Mouse (Mus musculus) hindbrain, embryonic 12.5 days (tissue): ENCODE data around the gene Ppp1r12b. TPM values are rescaled to one million over a fixed set of nuclear protein-coding genes. Genes with fewer than 3 reads are reported as not detected.

ENCODE experiments used
- ATAC-seq: fragments of 200-750 bp; cut with Nextera tagmentation; 2 replicates; pipeline ENCODE4 v1.8.0; 2017; ENCODE audit warnings: moderate TSS enrichment; ENCODE audit not compliant: low FRiP score
- H3K27ac ChIP-seq: fragments of 300-500 bp; sonication (generic); 2 replicates; pipeline ENCODE4 v1.5.1; 2016; ENCODE audit warnings: mild to moderate bottlenecking
- H3K27me3 ChIP-seq: fragments of 300-500 bp; sonication (generic); 2 replicates; pipeline ENCODE4 v1.6.1; 2016; ENCODE audit warnings: mild to moderate bottlenecking
- H3K36me3 ChIP-seq: fragments of 300-500 bp; sonication (generic); 2 replicates; pipeline ENCODE4 v1.6.1; 2016; ENCODE audit warnings: mild to moderate bottlenecking
- H3K4me1 ChIP-seq: fragments of 300-500 bp; sonication (generic); 2 replicates; pipeline ENCODE4 v1.6.1; 2016
- H3K4me2 ChIP-seq: fragments of 300-500 bp; sonication (generic); replicated peaks from 2 replicates; pipeline ENCODE4 v1.6.1; 2016; ENCODE audit warnings: mild to moderate bottlenecking
- H3K4me3 ChIP-seq: fragments of 300-500 bp; sonication (generic); 2 replicates; pipeline ENCODE4 v1.5.1; 2016; ENCODE audit warnings: mild to moderate bottlenecking
- H3K9ac ChIP-seq: fragments of 300-500 bp; sonication (generic); 2 replicates; pipeline ENCODE4 v1.6.1; 2016; ENCODE audit warnings: mild to moderate bottlenecking, moderate library complexity
- H3K9me3 ChIP-seq: fragments of 300-500 bp; sonication (generic); replicated peaks from 2 replicates; pipeline ENCODE4 v1.6.1; 2016; ENCODE audit warnings: mild to moderate bottlenecking
- WGBS: fragments of 180-500 bp; shearing (Covaris S2); methylation state at CpG from one replicate; pipeline ENCODE4 v1.1.7; 2016; 5-methylcytosine and 5-hydroxymethylcytosine counted together
- microRNA-seq: library from miRNA; unstranded; fragments of <30 nt; microRNA quantifications from one replicate; pipeline ENCODE4, GENCODE M21; 2017
- polyA plus RNA-seq: library from polyadenylated mRNA; unstranded; fragments of >200 nt; fragmentation: Nextera tagmentation; extraction: Ambion mirVana; gene quantifications from 2 replicates; pipeline ENCODE4 v1.2.1, GENCODE M21; 2016

Ppp1r12b gene
- polyA plus RNA-seq, 1 experiment from 2014 or later, result 13.2 TPM

DNA sequence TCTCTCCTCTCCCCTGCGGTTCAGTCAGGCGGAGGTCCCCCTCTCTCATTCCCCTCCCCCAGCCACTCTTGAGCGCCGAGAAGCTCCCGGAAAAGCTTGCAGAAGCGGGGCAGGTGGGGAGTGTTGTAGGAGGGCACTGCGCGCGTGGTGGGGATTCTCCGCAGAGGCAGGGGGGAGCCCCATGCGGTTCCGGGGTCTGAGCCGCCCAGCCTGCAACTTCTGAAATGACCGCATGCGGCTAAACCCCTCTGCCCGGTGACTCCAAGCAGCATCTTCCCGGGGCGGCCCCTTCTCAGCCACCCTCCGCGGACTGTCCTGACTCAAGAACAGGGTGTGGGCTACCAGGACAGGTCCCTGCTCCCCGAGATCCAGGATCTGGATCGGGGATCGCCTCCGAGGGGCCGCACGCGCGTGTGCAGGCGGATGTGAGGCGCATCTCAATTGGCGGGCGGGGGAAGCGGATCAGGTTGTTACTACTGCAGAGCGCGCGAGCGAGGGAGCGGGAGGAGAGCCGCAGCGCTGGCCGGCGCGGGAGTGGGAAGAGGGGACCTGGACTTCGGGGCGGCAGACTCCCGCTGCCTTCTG is 246.8 kb downstream of the Ppp1r12b start:
- WGBS, result under 1% methylated on average over 46 of the region's 46 CpGs
- Histone ChIP-seq H3K4me2 (peak overlapping the region; percentile 98), H3K9me3 (no peaks in the 10 kb centered on the region), H3K27ac (peak overlapping the region; percentile 44; the same call in 1 of the 2 replicates), H3K4me3 (peak overlapping the region; percentile 57), H3K36me3 (no peaks in the 10 kb centered on the region), H3K4me1 (peaks cover 47% of the 10 kb centered on the region), H3K27me3 (peaks cover 56% of the 10 kb centered on the region), H3K9ac (peak overlapping the region; percentile 76)
- peak; percentile 49 for ATAC-seq

DNA sequence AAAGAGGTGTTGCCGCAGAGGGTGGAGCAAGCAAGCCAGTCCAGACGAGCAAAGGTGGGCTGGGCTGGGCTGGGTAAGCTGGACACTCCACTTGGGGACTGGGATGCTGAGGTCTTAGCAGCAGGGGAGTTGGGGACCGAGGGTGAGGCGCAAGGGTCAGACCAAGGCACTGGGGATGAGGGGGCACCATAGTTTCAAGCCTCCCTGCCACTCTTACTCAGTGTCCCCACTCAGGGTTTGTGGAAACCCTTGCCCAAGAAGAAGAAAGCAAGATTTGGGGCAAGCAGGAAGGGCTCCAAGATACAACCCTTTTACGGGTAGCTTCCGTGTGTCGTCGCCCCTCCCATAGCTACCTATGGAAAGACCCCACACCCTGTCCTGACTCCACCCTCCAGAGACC is 247.5 kb downstream of the Ppp1r12b start:
- H3K9ac ChIP-seq, result peak overlapping the region; percentile 76; the same call in 1 of the 2 replicates

DNA sequence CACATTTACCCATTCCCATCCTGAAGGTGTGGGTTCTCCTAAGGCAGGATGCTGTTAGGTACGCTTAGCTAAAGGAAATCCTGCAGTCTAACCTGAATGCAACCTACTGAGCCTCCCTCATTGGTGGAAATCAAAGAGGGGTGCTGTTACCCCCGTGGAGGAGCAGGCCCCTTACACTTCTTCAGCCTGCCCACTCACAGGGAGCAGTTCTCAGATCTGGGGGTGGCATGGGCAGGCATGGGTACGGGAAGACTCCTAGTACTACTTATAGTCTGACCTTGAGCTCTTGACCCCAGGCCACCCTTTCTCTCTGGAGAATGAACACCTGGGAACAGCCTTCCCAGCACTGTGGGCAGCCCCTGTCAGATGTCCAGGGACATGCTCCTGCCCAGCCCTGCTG is 248.2 kb downstream of the Ppp1r12b start:
- Histone ChIP-seq H3K36me3 (no peaks in the 10 kb centered on the region), H3K4me1 (peaks cover 41% of the 10 kb centered on the region), H3K9me3 (no peaks in the 10 kb centered on the region), H3K27me3 (peaks cover 56% of the 10 kb centered on the region), H3K4me3 (no peak overlapping the region), H3K9ac (no peak overlapping the region), H3K27ac (no peak overlapping the region), H3K4me2 (no peak overlapping the region)
- WGBS, result 70% methylated on average over 3 of the region's 3 CpGs
- no peak for ATAC-seq

More for the DNA sequence above, 247.5 kb downstream of the Ppp1r12b start:
- Histone ChIP-seq H3K4me3 (peak overlapping the region; percentile 57), H3K27ac (no peak overlapping the region), H3K4me1 (peaks cover 44% of the 10 kb centered on the region), H3K27me3 (peaks cover 56% of the 10 kb centered on the region), H3K9me3 (no peaks in the 10 kb centered on the region), H3K36me3 (no peaks in the 10 kb centered on the region), H3K4me2 (peak overlapping the region; percentile 98)
- 6% methylated on average over 8 of the region's 8 CpGs for WGBS
- 0 out of 2 replicates have a peak, but pooled peaks have one; percentile 3 for ATAC-seq

DNA sequence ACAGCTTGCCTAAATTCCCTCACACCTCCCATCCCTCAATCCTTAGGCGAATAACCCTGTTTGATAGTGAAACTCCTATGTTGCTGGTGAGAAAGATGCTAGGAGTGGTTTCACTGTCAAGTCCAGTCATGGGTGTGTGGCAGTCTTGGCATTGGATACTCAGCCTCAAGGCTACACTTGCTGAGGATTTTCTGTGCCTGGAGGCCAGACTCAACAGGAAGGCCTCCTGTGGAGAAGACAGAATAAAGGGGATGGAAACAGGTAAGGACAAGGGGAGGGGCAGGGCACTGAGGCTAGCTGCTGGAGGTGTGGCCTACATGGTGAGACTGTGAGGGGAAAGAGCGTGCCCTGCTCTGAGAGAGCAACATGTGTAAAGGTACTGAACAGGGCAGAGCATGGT is 249.2 kb downstream of the Ppp1r12b start:
- peaks cover 38% of the 10 kb centered on the region for H3K4me1 ChIP-seq
- WGBS, result 64% methylated on average over 2 of the region's 2 CpGs
- ATAC-seq, result no peak
- no peaks in the 10 kb centered on the region for H3K9me3 ChIP-seq
- no peak overlapping the region for H3K4me2 ChIP-seq
- H3K27me3 ChIP-seq, result peaks cover 56% of the 10 kb centered on the region
- H3K27ac ChIP-seq, result no peak overlapping the region
- H3K9ac ChIP-seq, result no peak overlapping the region
- no peaks in the 10 kb centered on the region for H3K36me3 ChIP-seq
- H3K4me3 ChIP-seq, result no peak overlapping the region

Small RNA genes within 50 kb of the gene (microRNA-seq; reads per million reads assigned to microRNA genes)
- gene Gm22232, result not detected

Other genes starting within 250 kb of the Ppp1r12b start
- 26.6 and 30.8 TPM in 2 replicates for gene Ube2t, start 6.6 kb upstream of the Ppp1r12b start, polyA plus RNA-seq
- 0.70 and 0.90 TPM in 2 replicates for gene Lgr6, start 149.3 kb upstream of the Ppp1r12b start, polyA plus RNA-seq
- gene Ptpn7, start 176.8 kb upstream of the Ppp1r12b start, polyA plus RNA-seq, result 1.2 TPM in 2 replicates
- gene Arl8a, start 190.9 kb upstream of the Ppp1r12b start, polyA plus RNA-seq, result 171 and 183 TPM in 2 replicates
- 0.10 and 0.12 TPM in 2 replicates for gene Gpr37l1, start 211.7 kb upstream of the Ppp1r12b start, polyA plus RNA-seq